Mouse (Mus musculus) inflammation-experienced regulatory T-cells, adult 6 months (primary cell): ENCODE results near the gene BC004004. TPM values are rescaled to one million over a fixed set of nuclear protein-coding genes. Genes with fewer than 3 reads are reported as not detected.

Experiments
- ATAC-seq: one replicate; pipeline ENCODE4 v1.8.0; 2017
- polyA plus RNA-seq, 3 experiments: library from polyadenylated mRNA; unstranded; fragments of 100-300 nt; shearing (Covaris generic); gene quantifications; one replicate each; pipeline ENCODE4 v1.2.1; 2017

BC004004 gene
- polyA plus RNA-seq, 3 experiments from 2014 or later = 120 to 122 (median 120) TPM

GRCm38 (mm10) chr17:29325831-29326230 is 57.2 kb downstream of the BC004004 start:
- ATAC-seq = no peak

GRCm38 (mm10) chr17:29326531-29327529 is 58.2 kb downstream of the BC004004 start:
- no peak for ATAC-seq

- ATAC-seq = no peak
Observed at GRCm38 (mm10) chr17:29327691-29328090, 59.1 kb downstream of the BC004004 start.

GRCm38 (mm10) chr17:29330221-29330620 is 61.6 kb downstream of the BC004004 start:
- no peak for ATAC-seq

- ATAC-seq = no peak
Observed at GRCm38 (mm10) chr17:29330671-29331410, 62.3 kb downstream of the BC004004 start.

- ATAC-seq = no peak
Observed at GRCm38 (mm10) chr17:29332186-29332685, 63.6 kb downstream of the BC004004 start.

GRCm38 (mm10) chr17:29336266-29336990 is 67.8 kb downstream of the BC004004 start:
- ATAC-seq = no peak

- no peak for ATAC-seq
Observed at GRCm38 (mm10) chr17:29337979-29338823, 69.6 kb downstream of the BC004004 start.

- ATAC-seq = no peak
Observed at GRCm38 (mm10) chr17:29339170-29339768, 70.7 kb downstream of the BC004004 start.

GRCm38 (mm10) chr17:29340406-29341261 is 72.0 kb downstream of the BC004004 start:
- no peak for ATAC-seq

GRCm38 (mm10) chr17:29341591-29342003 is 73.0 kb downstream of the BC004004 start:
- ATAC-seq = no peak

GRCm38 (mm10) chr17:29342010-29342910 is 73.7 kb downstream of the BC004004 start:
- no peak for ATAC-seq

GRCm38 (mm10) chr17:29343241-29343640 is 74.7 kb downstream of the BC004004 start:
- no peak for ATAC-seq

- no peak for ATAC-seq
Observed at GRCm38 (mm10) chr17:29345272-29345671, 76.7 kb downstream of the BC004004 start.

GRCm38 (mm10) chr17:29346496-29347125 is 78.0 kb downstream of the BC004004 start:
- no peak for ATAC-seq

GRCm38 (mm10) chr17:29347126-29347644 is 78.6 kb downstream of the BC004004 start:
- ATAC-seq = peak; percentile 17

- peak; percentile 90 for ATAC-seq
Observed at GRCm38 (mm10) chr17:29347645-29348256, 79.2 kb downstream of the BC004004 start, which contains the start of gene Mtch1. TSS of gene Mtch1 (minus strand) at chr17:29347934.

- ATAC-seq = no peak
Observed at GRCm38 (mm10) chr17:29348996-29349395, 80.4 kb downstream of the BC004004 start.
